In the genomic region with DNA sequence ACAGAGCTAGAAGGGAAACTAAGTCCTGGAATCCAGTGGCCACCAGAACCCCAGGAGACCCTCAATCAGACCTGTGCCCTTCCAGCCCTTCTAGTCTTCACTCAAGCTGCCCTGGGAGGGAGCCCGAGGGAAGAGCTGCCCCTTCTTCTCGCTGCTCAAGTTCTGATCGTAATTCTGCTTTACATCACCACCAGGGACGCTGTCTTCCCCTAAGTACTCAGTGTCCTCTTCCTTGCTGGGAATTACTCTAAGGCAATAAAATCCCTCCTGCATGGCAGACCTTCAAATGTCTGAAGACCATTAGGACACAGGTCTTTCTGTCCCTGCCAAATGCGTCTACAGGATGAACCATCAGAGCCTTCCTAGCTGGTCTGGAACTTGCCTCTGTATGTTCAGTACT, we compare ENCODE assay signal across 8 mouse cellular contexts. TPM values are rescaled to one million over a fixed set of nuclear protein-coding genes. Genes with fewer than 3 reads are reported as not detected.
DNase-seq lines count a peak whose midpoint lies in the region; ATAC-seq and TF ChIP-seq lines count a peak whose summit lies in the region.

No protein-coding gene starts in this region.

- no peak for TF ChIP-seq CTCF in testis, adult 2 months (IDR thresholded peaks at IDR 0.05; ENCODE audit: control insufficient read depth, insufficient read depth, insufficient replicate concordance, low read depth, low read length)

- H3K9me3 ChIP-seq in forebrain, embryonic 13.5 days (replicated peaks): no peaks in the 10 kb centered on the region
- H3K9me3 ChIP-seq in forebrain, embryonic 10.5 days: no peaks in the 10 kb centered on the region

- no peak for TF ChIP-seq POLR2A in testis, adult 2 months (IDR thresholded peaks at IDR 0.05; ENCODE audit: control insufficient read depth, low read depth, low read length)

- H3K36me3 ChIP-seq in forebrain, embryonic 13.5 days (ENCODE audit: poor library complexity, severe bottlenecking): peaks cover 2% of the 10 kb centered on the region; the same call in 1 of the 2 replicates
- peaks cover 4% of the 10 kb centered on the region; the same call in 1 of the 2 replicates for H3K36me3 ChIP-seq in forebrain, embryonic 10.5 days (replicated peaks)
- H3K36me3 ChIP-seq in testis, adult 2 months (ENCODE audit: control insufficient read depth, insufficient read depth, low read length): no peaks in the 10 kb centered on the region; the same call in none of the 2 replicates

- H3K4me1 ChIP-seq in forebrain, embryonic 13.5 days: peaks cover 37% of the 10 kb centered on the region
- H3K4me1 ChIP-seq in forebrain, embryonic 10.5 days: peaks cover 32% of the 10 kb centered on the region
- peaks cover 4% of the 10 kb centered on the region for H3K4me1 ChIP-seq in testis, adult 2 months (ENCODE audit: control insufficient read depth, insufficient read depth, low read length)

- DNase-seq in forebrain, embryonic 10.5 days (ENCODE audit: extremely low spot score, low spot score): no peak
- no peak for DNase-seq in testis, postnatal 10 days (ENCODE audit: low spot score)
- peak; percentile 30 for DNase-seq in thymus, postnatal 4 days
- no peak for DNase-seq in adrenal gland, postnatal 25 days
- DNase-seq in kidney, adult 11 months: no peak

- 16% methylated on average over 5 of the region's 5 CpGs for WGBS in forebrain, embryonic 13.5 days
- 23% methylated on average over 5 of the region's 5 CpGs for WGBS in forebrain, embryonic 10.5 days

- H3K9ac ChIP-seq in forebrain, embryonic 13.5 days: no peak overlapping the region

- no peaks in the 10 kb centered on the region for H3K27me3 ChIP-seq in forebrain, embryonic 13.5 days
- H3K27me3 ChIP-seq in forebrain, embryonic 10.5 days (ENCODE audit: poor library complexity, severe bottlenecking): peaks cover 28% of the 10 kb centered on the region
- no peaks in the 10 kb centered on the region for H3K27me3 ChIP-seq in testis, adult 2 months (ENCODE audit: control insufficient read depth, insufficient read depth, low read length)

- H3K27ac ChIP-seq in forebrain, embryonic 13.5 days: no peak overlapping the region
- H3K27ac ChIP-seq in forebrain, embryonic 10.5 days: no peak overlapping the region
- no peak overlapping the region; the same call in 1 of the 2 replicates for H3K27ac ChIP-seq in testis, adult 2 months (ENCODE audit: control insufficient read depth, insufficient read depth, low read depth, low read length)

- peak overlapping the region; percentile 98 for H3K4me2 ChIP-seq in forebrain, embryonic 13.5 days

- no peak for ATAC-seq in forebrain, embryonic 13.5 days
- ATAC-seq in megakaryocyte progenitor cell, adult 5-6 weeks (replicated peaks; ENCODE audit: poor library complexity): 0 out of 2 replicates have a peak, but pooled peaks have one; percentile 36

- H3K4me3 ChIP-seq in forebrain, embryonic 13.5 days: no peak overlapping the region; the same call in 1 of the 2 replicates
- H3K4me3 ChIP-seq in forebrain, embryonic 10.5 days: no peak overlapping the region
- H3K4me3 ChIP-seq in testis, adult 2 months (ENCODE audit: control insufficient read depth, low read depth, low read length): peak overlapping the region; percentile 73

RNA-seq across cellular contexts. Expression of gene Ccdc92, which starts 2.2 kb away (rescaled TPM):
- polyA plus RNA-seq in forebrain, embryonic 13.5 days (2015; fragmentation: Nextera tagmentation; extraction: Ambion mirVana): 21.3 and 22.9 TPM in 2 replicates
- 14.0 and 14.4 TPM in 2 replicates for polyA plus RNA-seq in forebrain, embryonic 10.5 days (2016; fragmentation: Nextera tagmentation; extraction: Ambion mirVana)
- 582 and 678 TPM in 2 replicates for polyA plus RNA-seq in testis, adult 2 months (2012; rRNA removed)
- total RNA-seq in megakaryocyte progenitor cell, adult 5-6 weeks (2015): not detected in 2 replicates
- total RNA-seq in megakaryocyte progenitor cell, adult 5-6 weeks (2017): 0.21 TPM in 1 of 2 replicates, not detected in the other
- total RNA-seq in adrenal gland, postnatal 25 days (2021): 5.2 TPM in 2 replicates

RNA-seq across cellular contexts. Expression of gene Zfp664, which starts 2.5 kb away (rescaled TPM):
- 148 and 168 TPM in 2 replicates for polyA plus RNA-seq in forebrain, embryonic 13.5 days (2015; fragmentation: Nextera tagmentation; extraction: Ambion mirVana)
- polyA plus RNA-seq in forebrain, embryonic 10.5 days (2016; fragmentation: Nextera tagmentation; extraction: Ambion mirVana): 148 and 162 TPM in 2 replicates
- 25.0 and 29.7 TPM in 2 replicates for polyA plus RNA-seq in testis, adult 2 months (2012; rRNA removed)
- 8.5 TPM in 2 replicates for total RNA-seq in megakaryocyte progenitor cell, adult 5-6 weeks (2015)
- total RNA-seq in megakaryocyte progenitor cell, adult 5-6 weeks (2017): 7.8 and 13.3 TPM in 2 replicates
- 50.1 and 52.9 TPM in 2 replicates for total RNA-seq in adrenal gland, postnatal 25 days (2021)

Comparison
In these comparisons a context has a peak if more than half of its experiments do, and no peak if none do; other contexts are left out.
1. RNA of gene Ccdc92, which starts 2.2 kb away (polyA plus RNA-seq): 582 to 678 TPM in testis, adult 2 months; 21.3 to 22.9 TPM in forebrain, embryonic 13.5 days and 14.0 to 14.4 TPM in forebrain, embryonic 10.5 days; every median in the first group is over 10 times any median in the second.